Mouse (Mus musculus) bone marrow, adult 2 months (tissue): Measurements from ENCODE around the gene Exoc3l2. TPM values are rescaled to one million over a fixed set of nuclear protein-coding genes. Genes with fewer than 3 reads are reported as not detected.
A peak's percentile ranks its signal among the peaks of the same experiment; 100 is the strongest.

Experiments used
- H3K27ac ChIP-seq: fragments of 200-500 bp; 2 replicates; pipeline ENCODE4 v1.5.1; 2012; ENCODE audit warnings: low read depth, mild to moderate bottlenecking, control low read depth, inconsistent platforms, low read length; ENCODE audit not compliant: control insufficient read depth, poor library complexity, insufficient read depth
- H3K4me1 ChIP-seq: fragments of 200-500 bp; 2 replicates; pipeline ENCODE4 v1.6.1; 2011; ENCODE audit warnings: low read length; ENCODE audit not compliant: control insufficient read depth, insufficient read depth
- H3K4me3 ChIP-seq: fragments of 200-500 bp; replicated peaks from 2 replicates; pipeline ENCODE3; 2011; ENCODE audit warnings: mild to moderate bottlenecking, low read depth, low read length, control low read depth; ENCODE audit not compliant: control insufficient read depth
- CTCF ChIP-seq: fragments of 200-500 bp; IDR thresholded peaks from 2 replicates; pipeline ENCODE4 v1.5.1; 2011; ENCODE audit warnings: low read length, control low read depth; ENCODE audit not compliant: control insufficient read depth, insufficient read depth
- POLR2A ChIP-seq: fragments of 200-500 bp; IDR thresholded peaks from 2 replicates; pipeline ENCODE4 v1.6.1; 2011; ENCODE audit warnings: low read depth, mild to moderate bottlenecking, control low read depth, low read length, borderline replicate concordance; ENCODE audit not compliant: control insufficient read depth
- WGBS: fragments of 180-500 bp; shearing (Covaris S2); methylation state at CpG from one replicate; pipeline ENCODE4 v1.1.7; 2018; 5-methylcytosine and 5-hydroxymethylcytosine counted together
- polyA plus RNA-seq: library from polyadenylated mRNA; stranded (reverse); fragments of >200 nt; gene quantifications from 2 replicates; pipeline ENCODE4 v1.2.4, GENCODE M21; 2011; ENCODE audit warnings: low replicate concordance; ENCODE audit not compliant: missing spikeins, insufficient read depth, insufficient read length

Gene Exoc3l2
- polyA plus RNA-seq: 4.2 and 10.3 TPM in 2 replicates

DNA sequence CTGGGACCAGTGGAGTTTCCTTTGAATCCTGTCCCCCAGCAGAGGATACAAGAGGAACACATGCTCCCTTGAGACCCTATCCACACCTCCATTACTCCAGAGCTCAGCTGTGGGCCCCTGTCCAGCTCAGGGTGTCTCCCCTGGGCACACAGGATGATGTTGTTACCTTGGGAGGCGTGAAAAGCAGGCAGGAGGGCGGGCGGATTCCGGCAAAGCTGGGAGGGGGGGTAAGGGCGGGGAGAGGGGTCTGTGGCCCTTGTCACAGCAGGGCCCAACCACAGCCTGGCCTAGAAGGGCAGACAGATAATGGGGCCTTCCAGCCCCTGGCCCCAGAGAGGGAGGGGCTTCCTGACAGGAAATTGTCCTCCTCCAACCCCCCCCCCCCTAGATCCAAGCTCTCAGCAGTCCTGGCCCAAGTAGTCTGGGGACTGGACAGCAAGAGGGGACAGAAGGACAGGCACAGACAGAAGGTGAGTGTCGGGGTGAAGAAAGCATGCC lies at the start of gene Exoc3l2:
Exoc3l2 (plus strand) TSS at position 448 of the 498 bp plus-strand sequence.
- 44% methylated on average over 6 of the region's 6 CpGs for WGBS
- H3K27ac ChIP-seq: peak within 1 kb of the TSS; percentile 38; the same call in 1 of the 2 replicates
- no peak for TF ChIP-seq POLR2A
- TF ChIP-seq CTCF: no peak
- no peak within 1 kb of the TSS for H3K4me3 ChIP-seq
- peaks cover 2% of the 10 kb centered on the region for H3K4me1 ChIP-seq

DNA sequence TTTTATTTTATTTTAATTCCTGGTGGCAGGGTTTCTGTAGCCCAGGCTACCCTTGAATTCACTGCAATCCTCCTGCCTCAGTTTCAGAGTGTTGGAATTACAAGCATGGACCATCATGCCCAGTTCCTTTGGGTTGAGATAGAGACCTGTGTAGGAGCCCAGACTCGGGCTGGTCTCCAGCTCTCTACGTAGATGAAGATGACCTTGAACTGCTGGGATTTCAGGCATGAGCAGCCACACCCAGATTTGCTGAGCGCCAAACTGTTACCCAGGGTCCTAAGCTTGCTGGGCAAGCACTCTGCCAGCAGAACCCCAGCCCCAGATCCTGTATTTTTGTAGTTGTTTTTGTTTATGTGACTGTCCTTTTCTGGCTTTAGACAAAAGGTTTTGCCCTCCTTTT lies 49.6 kb upstream of the Exoc3l2 start:
- no peak overlapping the region for H3K4me3 ChIP-seq
- no peak for TF ChIP-seq POLR2A
- no peak for TF ChIP-seq CTCF
- H3K4me1 ChIP-seq: no peaks in the 10 kb centered on the region; the same call in 1 of the 2 replicates
- 85% methylated on average over 3 of the region's 3 CpGs for WGBS
- no peak overlapping the region for H3K27ac ChIP-seq

- Histone ChIP-seq H3K4me1 (no peaks in the 10 kb centered on the region; the same call in none of the 2 replicates), H3K27ac (no peak overlapping the region), H3K4me3 (no peak overlapping the region)
- 43% methylated on average over 15 of the region's 15 CpGs for WGBS
- TF ChIP-seq POLR2A: no peak
- TF ChIP-seq CTCF: no peak
Measured at GRCm38 (mm10) chr7:19416590-19416989, 46.5 kb upstream of the Exoc3l2 start.

- no peak overlapping the region for H3K4me3 ChIP-seq
- TF ChIP-seq CTCF (no peak), POLR2A (no peak)
- H3K27ac ChIP-seq: no peak overlapping the region
- WGBS: 8% methylated on average over 28 of the region's 28 CpGs
- no peaks in the 10 kb centered on the region; the same call in none of the 2 replicates for H3K4me1 ChIP-seq
Measured at GRCm38 (mm10) chr7:19420121-19420520, 43.0 kb upstream of the Exoc3l2 start.

DNA sequence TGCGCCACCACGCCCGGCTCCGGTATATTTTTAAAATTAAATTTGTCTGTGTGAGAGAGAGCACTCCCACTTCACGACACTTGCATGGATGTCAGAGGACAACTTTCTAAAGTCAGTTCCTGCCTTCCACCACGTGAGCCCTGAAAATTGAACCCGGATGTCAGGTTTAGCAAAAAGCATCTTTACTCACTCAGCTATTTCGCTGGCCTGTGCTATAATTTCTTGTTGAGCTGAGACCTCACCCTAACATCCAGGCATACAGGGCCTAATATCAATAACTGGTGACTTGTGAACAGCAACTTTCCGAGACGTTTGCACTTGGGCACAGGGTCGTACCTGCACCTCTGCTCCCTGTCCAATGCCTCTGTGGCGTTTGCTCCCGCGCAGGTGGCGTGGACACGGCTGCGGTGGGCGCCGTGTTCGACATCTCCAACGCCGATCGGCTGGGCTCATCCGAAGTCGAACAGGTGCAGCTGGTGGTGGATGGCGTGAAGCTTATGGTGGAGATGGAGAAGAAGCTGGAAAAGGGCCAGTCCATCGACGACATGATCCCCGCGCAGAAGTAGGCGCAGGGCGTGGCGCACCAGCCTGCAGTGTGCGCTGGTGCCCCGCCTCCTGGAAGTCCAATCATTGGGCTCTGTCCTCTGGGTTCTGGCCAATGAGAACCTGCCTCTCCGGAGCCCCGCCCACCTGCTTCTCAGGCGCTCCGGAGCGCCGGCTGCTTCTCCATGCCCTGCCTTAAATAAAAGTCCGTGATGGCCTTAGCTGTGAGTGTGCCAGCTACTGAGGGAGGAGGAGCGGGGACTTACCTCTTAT lies 42.1 kb upstream of the Exoc3l2 start:
- peak overlapping the region; percentile 58 for H3K4me3 ChIP-seq
- H3K4me1 ChIP-seq: no peaks in the 10 kb centered on the region; the same call in none of the 2 replicates
- peak; percentile 18; the same call in 1 of the 2 replicates for TF ChIP-seq POLR2A
- TF ChIP-seq CTCF: no peak
- no peak overlapping the region for H3K27ac ChIP-seq
- 9% methylated on average over 43 of the region's 43 CpGs for WGBS

DNA sequence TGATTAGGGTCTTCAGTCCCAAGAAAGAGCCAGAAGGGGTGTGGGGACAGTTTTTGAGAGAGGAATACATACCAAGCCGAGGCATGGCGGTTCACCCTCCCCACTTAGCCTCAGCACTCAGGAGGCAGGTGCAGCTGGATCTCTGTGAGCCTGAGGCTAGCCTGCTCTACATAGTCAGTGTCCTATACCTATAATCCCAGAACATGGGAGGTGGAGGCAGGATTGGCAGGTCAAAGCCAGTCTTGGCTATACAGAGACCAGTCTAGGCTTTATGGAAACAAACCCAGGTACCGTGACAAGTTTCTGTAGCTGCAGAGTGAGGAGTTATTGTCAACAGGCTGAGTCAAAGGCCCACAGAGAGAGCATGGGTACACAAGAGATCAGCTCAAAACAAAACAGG lies 40.0 kb upstream of the Exoc3l2 start:
- WGBS: 81% methylated on average over 3 of the region's 3 CpGs
- Histone ChIP-seq H3K27ac (no peak overlapping the region), H3K4me1 (no peaks in the 10 kb centered on the region; the same call in 1 of the 2 replicates), H3K4me3 (no peak overlapping the region)
- TF ChIP-seq POLR2A (no peak), CTCF (no peak)

- H3K4me3 ChIP-seq: no peak overlapping the region
- TF ChIP-seq CTCF: no peak
- TF ChIP-seq POLR2A: no peak
- no peaks in the 10 kb centered on the region; the same call in 1 of the 2 replicates for H3K4me1 ChIP-seq
- no peak overlapping the region for H3K27ac ChIP-seq
- WGBS: 41% methylated on average over 4 of the region's 4 CpGs
Measured at GRCm38 (mm10) chr7:19424051-19424450, 39.1 kb upstream of the Exoc3l2 start.

DNA sequence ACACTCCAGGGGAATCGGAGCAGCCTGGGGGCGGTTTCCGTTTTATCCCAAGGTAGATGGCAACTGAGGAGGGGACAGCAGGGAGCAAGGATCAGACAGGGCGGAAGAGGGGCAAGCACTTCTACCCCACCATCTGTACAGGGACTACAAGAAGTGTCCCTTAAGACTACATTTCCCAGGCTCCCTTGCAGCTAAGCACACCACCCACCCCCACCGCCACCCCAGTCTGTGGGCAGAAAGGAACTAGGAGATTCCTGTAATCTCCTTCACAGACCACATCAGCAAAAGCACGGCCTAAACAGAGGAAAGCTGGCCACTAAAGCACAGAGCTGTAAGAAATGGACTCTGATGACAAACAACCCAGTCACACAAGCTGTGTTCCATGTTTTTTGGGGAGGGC lies 36.8 kb upstream of the Exoc3l2 start:
- Histone ChIP-seq H3K4me1 (no peaks in the 10 kb centered on the region; the same call in 1 of the 2 replicates), H3K4me3 (no peak overlapping the region), H3K27ac (no peak overlapping the region)
- WGBS: 73% methylated on average over 6 of the region's 6 CpGs
- TF ChIP-seq CTCF (no peak), POLR2A (no peak)
